15 mouse cellular contexts compared by ENCODE assay signal in genomic region chrX:162402487-162402886, GRCm38 (mm10).
DNase-seq lines count a peak whose midpoint lies in the region; ATAC-seq lines count a peak whose summit lies in the region.
"Had no signal": no experiment of that assay in that cellular context is flagged by ENCODE, and none has a peak within 500 bp of the region (broad histone marks: within the 10 kb centered on the region; RNA-seq: fewer than 3 reads in every experiment).

No protein-coding gene starts in this region.

- ATAC-seq in cerebellum, adult (ENCODE audit: insufficient number of reproducible peaks, low FRiP score, low TSS enrichment): peak; percentile 49; the same call in 1 of the 2 replicates
- ATAC-seq: midbrain, embryonic 15.5 days had no signal

- DNase-seq in cerebellum, postnatal 4 days (ENCODE audit: low spot score in 2 of 2): no peak
- peak; percentile 14 to 22 for DNase-seq in heart, postnatal 10 days
- no peak for DNase-seq in heart, postnatal 25 days (ENCODE audit: low spot score)
- peak; percentile 23 for DNase-seq in right cerebral cortex, adult 18-20 months
- no peak for DNase-seq in right cerebral cortex, adult 2 months (ENCODE audit: low spot score in 2 of 2)
- DNase-seq in lung, postnatal 14 days: peak; percentile 1
- no peak for DNase-seq in thymus, postnatal 0 days (ENCODE audit: low spot score)
- DNase-seq: adrenal gland, postnatal 10 days; gastrocnemius, postnatal 36 days; kidney, adult 11 months; kidney, postnatal 14 days; right cerebral cortex, postnatal 4 days; thymus, postnatal 25 days had no signal

- intact Hi-C loops in heart, postnatal 10 days (cut with DNase I): no loop called here
- intact Hi-C loops in heart, postnatal 25 days (cut with DNase I): no loop called here

Comparison
In these comparisons a context has a peak if more than half of its experiments do, and no peak if none do; other contexts are left out.
1. DNase-seq: peak in heart, postnatal 10 days (2 of 2), right cerebral cortex, adult 18-20 months (single experiment) and lung, postnatal 14 days (single experiment); none in cerebellum, postnatal 4 days (0 of 2), heart, postnatal 25 days (single experiment), right cerebral cortex, adult 2 months (0 of 2) and thymus, postnatal 0 days (single experiment).